Comparison of ENCODE assay signal across 9 mouse cellular contexts in the genomic region with DNA sequence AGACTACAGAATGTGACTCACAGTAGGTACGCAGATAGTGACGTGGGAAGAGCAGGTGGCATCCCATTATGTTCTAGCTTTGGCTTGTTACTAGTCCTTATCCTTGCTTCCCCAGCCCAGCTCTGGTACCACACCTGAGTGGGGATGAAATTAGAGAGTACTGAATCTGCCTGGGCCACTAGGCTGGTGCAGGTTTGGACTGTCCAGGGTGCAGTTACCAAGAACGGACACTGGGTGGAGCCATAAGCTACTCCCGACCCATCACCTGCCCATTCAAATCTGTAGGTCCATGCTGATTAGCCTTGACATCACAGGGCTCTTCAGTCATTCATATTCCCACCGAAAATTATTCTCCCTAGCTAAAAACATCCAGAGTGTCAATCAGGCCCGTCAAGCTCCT. TPM values are rescaled to one million over a fixed set of nuclear protein-coding genes. Genes with fewer than 3 reads are reported as not detected.
A peak's percentile ranks its signal among the peaks of the same experiment; 100 is the strongest.
DNase-seq lines count a peak whose midpoint lies in the region; ATAC-seq and TF ChIP-seq lines count a peak whose summit lies in the region.
"Had no signal": no experiment of that assay in that cellular context is flagged by ENCODE, and none has a peak within 500 bp of the region (broad histone marks: within the 10 kb centered on the region; RNA-seq: fewer than 3 reads in every experiment).

No protein-coding gene starts in this region.

- no peak for TF ChIP-seq POLR2A in cortical plate, adult 2 months (IDR thresholded peaks at IDR 0.05; ENCODE audit: extremely low read depth, insufficient read depth, low read length)

- H3K4me3 ChIP-seq in heart, postnatal 0 days (ENCODE audit: low read depth, low read length): no peak overlapping the region
- no peak overlapping the region for H3K4me3 ChIP-seq in cortical plate, adult 2 months (ENCODE audit: insufficient read depth, low read length)
- H3K4me3 ChIP-seq in liver, postnatal 0 days (ENCODE audit: low read depth, low read length): no peak overlapping the region
- H3K4me3 ChIP-seq: limb, embryonic 12.5 days had no signal

- no peak overlapping the region for H3K9ac ChIP-seq in heart, postnatal 0 days (replicated peaks; ENCODE audit: low read depth, low read length)
- no peak overlapping the region for H3K9ac ChIP-seq in liver, postnatal 0 days (replicated peaks)
- H3K9ac ChIP-seq: limb, embryonic 12.5 days had no signal

- intact Hi-C loops in heart, postnatal 25 days (cut with DNase I): no loop called here

- no peak overlapping the region for H3K4me2 ChIP-seq in heart, postnatal 0 days (ENCODE audit: low read depth, low read length)
- H3K4me2 ChIP-seq in liver, postnatal 0 days (ENCODE audit: low read depth, low read length): no peak overlapping the region
- H3K4me2 ChIP-seq: limb, embryonic 12.5 days had no signal

- DNase-seq in heart, postnatal 0 days (ENCODE audit: low spot score): peak; percentile 48
- no peak for DNase-seq in heart, postnatal 25 days (ENCODE audit: low spot score)
- DNase-seq in thymus, postnatal 14 days: peak; percentile 55
- DNase-seq in thymus, postnatal 0 days (ENCODE audit: low spot score): no peak
- peak; percentile 73 for DNase-seq in liver, postnatal 0 days
- peak; percentile 56 for DNase-seq in thymus, postnatal 25 days
- DNase-seq in layer of hippocampus, adult 11-12 months (ENCODE audit: low spot score): no peak

- peaks cover 16% of the 10 kb centered on the region for H3K27me3 ChIP-seq in heart, postnatal 0 days (ENCODE audit: control insufficient read depth, insufficient read depth, low read length)
- H3K27me3 ChIP-seq in liver, postnatal 0 days (ENCODE audit: insufficient read depth, low read length): 0 out of 2 replicates have a peak, but pooled peaks cover 6% of the 10 kb centered on the region

- no peak for ATAC-seq in heart, postnatal 0 days (ENCODE audit: insufficient read depth, low read depth)
- ATAC-seq in liver, postnatal 0 days: no peak

- peak; percentile 61 for TF ChIP-seq CTCF in heart, postnatal 0 days (IDR thresholded peaks at IDR 0.05; ENCODE audit: low read depth)
- TF ChIP-seq CTCF in cortical plate, adult 2 months (IDR thresholded peaks at IDR 0.05; ENCODE audit: extremely low read depth, insufficient read depth, low read length): peak; percentile 64
- TF ChIP-seq CTCF in liver, postnatal 0 days (IDR thresholded peaks at IDR 0.05; ENCODE audit: low read depth): peak; percentile 82

- no peaks in the 10 kb centered on the region for H3K36me3 ChIP-seq in heart, postnatal 0 days (replicated peaks; ENCODE audit: control insufficient read depth, insufficient read depth, low read length)
- no peaks in the 10 kb centered on the region for H3K36me3 ChIP-seq in liver, postnatal 0 days (replicated peaks; ENCODE audit: insufficient read depth, low read length)
- H3K36me3 ChIP-seq: limb, embryonic 12.5 days had no signal

- no peak overlapping the region for H3K27ac ChIP-seq in heart, postnatal 0 days (ENCODE audit: low read depth)
- H3K27ac ChIP-seq in cortical plate, adult 2 months (ENCODE audit: insufficient read depth, low read length): no peak overlapping the region
- no peak overlapping the region for H3K27ac ChIP-seq in liver, postnatal 0 days (ENCODE audit: low read depth)
- H3K27ac ChIP-seq: limb, embryonic 12.5 days had no signal

- TF ChIP-seq EP300 in heart, postnatal 0 days (IDR thresholded peaks at IDR 0.05; ENCODE audit: low read depth): no peak
- TF ChIP-seq EP300 in liver, postnatal 0 days (IDR thresholded peaks at IDR 0.05; ENCODE audit: low read depth): no peak

- WGBS in heart, postnatal 0 days: 29% methylated on average over 6 of the region's 6 CpGs
- WGBS in liver, postnatal 0 days (ENCODE audit: insufficient replicate concordance): 29% methylated on average over 6 of the region's 6 CpGs

- H3K9me3 ChIP-seq in heart, postnatal 0 days (replicated peaks; ENCODE audit: control insufficient read depth, low read length): no peaks in the 10 kb centered on the region
- no peaks in the 10 kb centered on the region for H3K9me3 ChIP-seq in liver, postnatal 0 days (ENCODE audit: low read length)
- H3K9me3 ChIP-seq: limb, embryonic 12.5 days had no signal

- H3K4me1 ChIP-seq in heart, postnatal 0 days (ENCODE audit: control insufficient read depth, insufficient read depth): peaks cover 6% of the 10 kb centered on the region; the same call in 1 of the 2 replicates
- peaks cover 4% of the 10 kb centered on the region for H3K4me1 ChIP-seq in cortical plate, adult 2 months (ENCODE audit: control insufficient read depth, insufficient read depth, low read length)
- peaks cover 9% of the 10 kb centered on the region for H3K4me1 ChIP-seq in liver, postnatal 0 days (ENCODE audit: insufficient read depth)

RNA-seq across cellular contexts. Expression of a gene that starts 11.7 kb away (rescaled TPM):
- 0.34 and 0.97 TPM in 2 replicates for total RNA-seq in heart, postnatal 0 days (2014; rRNA removed; ENCODE audit: low replicate concordance)
- 0.69 and 0.87 TPM in 2 replicates for polyA plus RNA-seq in heart, postnatal 0 days (2015; fragmentation: Nextera tagmentation; extraction: Ambion mirVana)
- 1 to 10 TPM; 1.7 to 2.2 TPM for total RNA-seq in heart, postnatal 25 days (2021)
- 3.2 and 3.6 TPM in 2 replicates for polyA plus RNA-seq in thymus, postnatal 0 days (2015; fragmentation: Nextera tagmentation; extraction: Ambion mirVana)
- 1.8 and 2.6 TPM in 2 replicates for polyA plus RNA-seq in cortical plate, adult 2 months (2012; rRNA removed)
- 1.8 and 2.2 TPM in 2 replicates for polyA plus RNA-seq in liver, postnatal 0 days (2015; fragmentation: Nextera tagmentation; extraction: Ambion mirVana)

RNA-seq across cellular contexts. Expression of a gene that starts 18.2 kb away (rescaled TPM):
- not detected in 2 replicates for total RNA-seq in heart, postnatal 0 days (2014; rRNA removed; ENCODE audit: low replicate concordance)
- polyA plus RNA-seq in heart, postnatal 0 days (2015; fragmentation: Nextera tagmentation; extraction: Ambion mirVana): not detected in 2 replicates
- total RNA-seq in heart, postnatal 25 days (2021): not detected
- 0.21 TPM in 1 of 2 replicates, not detected in the other for polyA plus RNA-seq in thymus, postnatal 0 days (2015; fragmentation: Nextera tagmentation; extraction: Ambion mirVana)
- not detected in 2 replicates for polyA plus RNA-seq in cortical plate, adult 2 months (2012; rRNA removed)
- not detected in 2 replicates for polyA plus RNA-seq in liver, postnatal 0 days (2015; fragmentation: Nextera tagmentation; extraction: Ambion mirVana)
- polyA plus RNA-seq: limb, embryonic 12.5 days had no signal

RNA-seq across cellular contexts. Expression of a gene that starts 24.7 kb away (rescaled TPM):
- 0.89 TPM in 1 of 2 replicates, not detected in the other for total RNA-seq in heart, postnatal 0 days (2014; rRNA removed; ENCODE audit: low replicate concordance)
- 0.75 and 1.2 TPM in 2 replicates for polyA plus RNA-seq in heart, postnatal 0 days (2015; fragmentation: Nextera tagmentation; extraction: Ambion mirVana)
- 1 to 10 TPM; 2.9 to 3.0 TPM for total RNA-seq in heart, postnatal 25 days (2021)
- polyA plus RNA-seq in thymus, postnatal 0 days (2015; fragmentation: Nextera tagmentation; extraction: Ambion mirVana): 37.7 and 44.1 TPM in 2 replicates
- polyA plus RNA-seq in cortical plate, adult 2 months (2012; rRNA removed): 12.7 and 14.7 TPM in 2 replicates
- 0.15 TPM in 1 of 2 replicates, not detected in the other for polyA plus RNA-seq in liver, postnatal 0 days (2015; fragmentation: Nextera tagmentation; extraction: Ambion mirVana)

RNA-seq across cellular contexts. Expression of a gene that starts 37.5 kb away (rescaled TPM):
- total RNA-seq in heart, postnatal 0 days (2014; rRNA removed; ENCODE audit: low replicate concordance): 17.9 and 39.5 TPM in 2 replicates
- 68.8 and 73.5 TPM in 2 replicates for polyA plus RNA-seq in heart, postnatal 0 days (2015; fragmentation: Nextera tagmentation; extraction: Ambion mirVana)
- total RNA-seq in heart, postnatal 25 days (2021): 10 to 100 TPM; 53.4 to 58.8 TPM
- polyA plus RNA-seq in thymus, postnatal 0 days (2015; fragmentation: Nextera tagmentation; extraction: Ambion mirVana): 65.1 and 98.8 TPM in 2 replicates
- polyA plus RNA-seq in cortical plate, adult 2 months (2012; rRNA removed): 333 and 334 TPM in 2 replicates
- 10.7 and 12.0 TPM in 2 replicates for polyA plus RNA-seq in liver, postnatal 0 days (2015; fragmentation: Nextera tagmentation; extraction: Ambion mirVana)

Comparison
In these comparisons a context has a peak if more than half of its experiments do, and no peak if none do; other contexts are left out.
1. DNase-seq: peak in heart, postnatal 0 days (single experiment), thymus, postnatal 14 days (single experiment), liver, postnatal 0 days (single experiment) and thymus, postnatal 25 days (single experiment); none in heart, postnatal 25 days (single experiment), thymus, postnatal 0 days (single experiment) and layer of hippocampus, adult 11-12 months (single experiment).
2. Peak in every context shown above with its lines, with median percentiles within 50 percentile points of each other: CTCF ChIP-seq.